Mouse (Mus musculus) heart, embryonic 15.5 days (tissue): Measurements from ENCODE around the gene Unc119b. TPM values are rescaled to one million over a fixed set of nuclear protein-coding genes. Genes with fewer than 3 reads are reported as not detected.

Experiments
- ATAC-seq: fragments of 200-750 bp; cut with Nextera tagmentation; replicated peaks from 2 replicates; pipeline ENCODE4 v1.8.0; 2017; ENCODE audit warnings: low read depth, moderate TSS enrichment; ENCODE audit not compliant: insufficient number of reproducible peaks, insufficient read depth, low FRiP score
- H3K27ac ChIP-seq: fragments of 300-500 bp; sonication (generic); 2 replicates; pipeline ENCODE4 v1.5.1; 2015; ENCODE audit warnings: mild to moderate bottlenecking, inconsistent platforms
- H3K27me3 ChIP-seq: fragments of 300-500 bp; sonication (generic); 2 replicates; pipeline ENCODE4 v1.6.1; 2015; ENCODE audit warnings: inconsistent platforms
- H3K36me3 ChIP-seq: fragments of 300-500 bp; sonication (generic); 2 replicates; pipeline ENCODE4 v1.6.1; 2015; ENCODE audit warnings: mild to moderate bottlenecking, inconsistent platforms
- H3K4me1 ChIP-seq: fragments of 300-500 bp; sonication (generic); replicated peaks from 2 replicates; pipeline ENCODE4 v1.6.1; 2015; ENCODE audit warnings: inconsistent platforms
- H3K4me2 ChIP-seq: fragments of 300-500 bp; sonication (generic); 2 replicates; pipeline ENCODE4 v1.6.1; 2015; ENCODE audit warnings: inconsistent platforms, mild to moderate bottlenecking, moderate library complexity
- H3K4me3 ChIP-seq: fragments of 300-500 bp; sonication (generic); 2 replicates; pipeline ENCODE4 v1.5.1; 2015; ENCODE audit warnings: mild to moderate bottlenecking, inconsistent platforms
- H3K9ac ChIP-seq: fragments of 300-500 bp; sonication (generic); 2 replicates; pipeline ENCODE4 v1.6.1; 2015; ENCODE audit warnings: mild to moderate bottlenecking, inconsistent platforms
- H3K9me3 ChIP-seq: fragments of 300-500 bp; sonication (generic); replicated peaks from 2 replicates; pipeline ENCODE4 v1.6.1; 2016; ENCODE audit warnings: inconsistent platforms
- WGBS: fragments of 180-500 bp; shearing (Covaris S2); methylation state at CpG from one replicate; pipeline ENCODE4 v1.1.7; 2015; ENCODE audit warnings: mixed read lengths; 5-methylcytosine and 5-hydroxymethylcytosine counted together
- polyA plus RNA-seq: library from polyadenylated mRNA; unstranded; fragments of >200 nt; fragmentation: Nextera tagmentation; extraction: Ambion mirVana; gene quantifications from 2 replicates; pipeline ENCODE4 v1.2.1, GENCODE M21; 2015

Unc119b gene
- 18.1 and 21.8 TPM in 2 replicates for polyA plus RNA-seq

GRCm38 (mm10) chr5:115134234-115135165 lies at the start of gene Unc119b:
Gene Unc119b (minus strand): TSS chr5:115134975.
- 0 out of 2 replicates have a peak, but pooled peaks cover 4% of the 10 kb centered on the region for H3K36me3 ChIP-seq
- H3K4me1 ChIP-seq: peaks cover 17% of the 10 kb centered on the region
- no peaks in the 10 kb centered on the region for H3K27me3 ChIP-seq
- peak within 1 kb of the TSS; percentile 75 for H3K9ac ChIP-seq
- H3K4me2 ChIP-seq: peak within 1 kb of the TSS; percentile 97
- under 1% methylated on average over 78 of the region's 81 CpGs for WGBS
- ATAC-seq: peak; percentile 95
- H3K4me3 ChIP-seq: peak within 1 kb of the TSS; percentile 90
- H3K27ac ChIP-seq: peak within 1 kb of the TSS; percentile 29; the same call in 1 of the 2 replicates
- H3K9me3 ChIP-seq: no peaks in the 10 kb centered on the region

DNA sequence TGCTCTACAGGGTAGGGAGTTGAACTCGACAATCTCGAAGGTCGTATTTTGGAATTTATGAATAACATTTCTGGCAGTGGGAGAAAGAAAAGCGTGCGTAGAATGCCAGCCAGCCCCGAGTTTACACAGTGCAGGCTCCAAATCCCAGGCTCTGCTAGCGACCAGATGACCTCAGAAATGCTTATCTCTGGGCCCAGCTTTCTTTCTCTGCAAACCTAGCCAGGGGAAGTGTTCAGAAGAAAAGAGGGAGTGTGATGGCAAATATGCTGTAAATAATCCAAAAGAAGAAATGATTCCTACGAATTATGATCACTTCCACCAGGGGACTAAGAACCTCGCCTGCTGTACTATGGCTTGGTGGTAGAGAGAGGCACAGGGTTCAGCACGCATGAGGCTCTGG lies 48.7 kb upstream of the Unc119b start:
- H3K4me1 ChIP-seq: peaks cover 54% of the 10 kb centered on the region
- peak overlapping the region; percentile 41 for H3K27ac ChIP-seq
- H3K27me3 ChIP-seq: peaks cover 8% of the 10 kb centered on the region; the same call in 1 of the 2 replicates
- no peak overlapping the region for H3K4me3 ChIP-seq
- H3K9me3 ChIP-seq: no peaks in the 10 kb centered on the region
- no peak overlapping the region for H3K4me2 ChIP-seq
- no peak overlapping the region for H3K9ac ChIP-seq
- WGBS: 33% methylated on average over 10 of the region's 10 CpGs
- H3K36me3 ChIP-seq: no peaks in the 10 kb centered on the region
- ATAC-seq: no peak

- H3K36me3 ChIP-seq: no peaks in the 10 kb centered on the region
- H3K9ac ChIP-seq: no peak overlapping the region
- H3K4me1 ChIP-seq: peaks cover 54% of the 10 kb centered on the region
- H3K27me3 ChIP-seq: peaks cover 6% of the 10 kb centered on the region; the same call in 1 of the 2 replicates
- no peak overlapping the region for H3K4me2 ChIP-seq
- ATAC-seq: no peak
- no peaks in the 10 kb centered on the region for H3K9me3 ChIP-seq
- no peak overlapping the region for H3K4me3 ChIP-seq
- WGBS: 63% methylated on average over 8 of the region's 8 CpGs
- H3K27ac ChIP-seq: peak overlapping the region; percentile 41
Measured at GRCm38 (mm10) chr5:115182925-115183324, 48.1 kb upstream of the Unc119b start.

DNA sequence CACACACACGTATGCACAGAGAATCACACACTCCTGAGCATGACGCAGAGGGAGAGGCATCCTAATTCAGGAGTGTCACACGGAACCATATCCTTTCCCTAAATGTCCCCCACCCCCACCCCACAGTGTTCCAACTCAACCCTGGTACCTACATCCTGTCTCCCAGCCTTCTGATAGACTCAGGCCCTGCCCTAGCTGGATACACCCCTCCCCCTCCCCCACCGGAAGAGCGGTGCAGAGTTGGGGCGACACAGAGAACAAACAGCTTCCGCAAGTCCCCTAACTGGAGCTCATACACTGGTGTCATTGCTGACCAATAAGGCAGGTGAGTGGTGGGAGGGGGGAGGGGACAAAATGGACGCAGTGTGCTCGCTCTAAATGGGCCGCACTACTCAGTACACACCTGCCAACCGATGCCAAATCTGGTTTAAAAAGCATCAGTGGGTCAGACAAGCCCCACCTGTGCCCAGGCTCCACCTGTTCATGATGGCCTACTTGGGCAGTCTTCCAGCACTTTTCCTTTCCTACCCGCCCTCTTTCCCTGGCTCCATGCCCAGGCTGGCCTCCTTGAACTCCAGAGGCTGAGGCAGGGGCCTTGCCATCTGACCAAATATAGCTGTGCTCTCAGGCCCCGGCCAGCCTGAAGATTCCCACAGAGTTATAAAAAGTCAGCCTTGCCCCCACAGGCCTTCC lies 46.6 kb upstream of the Unc119b start:
- ATAC-seq: no peak; the same call in 1 of the 2 replicates
- Histone ChIP-seq H3K9me3 (no peaks in the 10 kb centered on the region), H3K4me2 (no peak overlapping the region), H3K27me3 (peaks cover 6% of the 10 kb centered on the region; the same call in 1 of the 2 replicates), H3K9ac (no peak overlapping the region), H3K27ac (peak overlapping the region; percentile 49), H3K4me1 (peaks cover 41% of the 10 kb centered on the region), H3K4me3 (no peak overlapping the region), H3K36me3 (no peaks in the 10 kb centered on the region)
- WGBS: 59% methylated on average over 13 of the region's 13 CpGs

DNA sequence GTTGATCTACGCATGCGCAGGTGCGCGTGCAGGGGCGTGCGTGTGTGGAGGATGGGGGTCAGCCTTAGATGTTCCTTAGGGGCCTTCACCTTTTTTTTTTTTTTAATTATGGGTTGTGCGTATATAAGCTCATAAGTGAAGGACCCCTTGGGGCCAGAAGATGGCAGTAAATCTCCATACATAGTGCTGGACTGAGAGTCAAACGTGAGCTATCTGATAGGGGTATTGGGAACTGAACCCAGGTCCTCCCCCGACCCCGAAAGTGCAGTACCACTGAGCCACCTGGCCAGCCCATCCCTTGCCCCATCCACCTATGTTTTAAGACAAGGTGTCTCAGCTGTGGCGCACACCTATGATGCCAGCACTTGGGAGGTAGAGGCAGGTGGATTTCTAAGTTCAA lies 44.8 kb upstream of the Unc119b start:
- peaks cover 35% of the 10 kb centered on the region for H3K4me1 ChIP-seq
- H3K27ac ChIP-seq: no peak overlapping the region
- no peaks in the 10 kb centered on the region for H3K27me3 ChIP-seq
- no peaks in the 10 kb centered on the region for H3K36me3 ChIP-seq
- H3K9ac ChIP-seq: no peak overlapping the region
- H3K4me3 ChIP-seq: no peak overlapping the region
- no peak for ATAC-seq
- no peak overlapping the region for H3K4me2 ChIP-seq
- WGBS: 93% methylated on average over 11 of the region's 11 CpGs
- no peaks in the 10 kb centered on the region for H3K9me3 ChIP-seq

GRCm38 (mm10) chr5:115177866-115178265 lies 43.1 kb upstream of the Unc119b start:
- Histone ChIP-seq H3K36me3 (no peaks in the 10 kb centered on the region), H3K27ac (no peak overlapping the region), H3K9ac (no peak overlapping the region), H3K4me2 (no peak overlapping the region), H3K27me3 (no peaks in the 10 kb centered on the region), H3K9me3 (no peaks in the 10 kb centered on the region), H3K4me3 (no peak overlapping the region), H3K4me1 (peaks cover 21% of the 10 kb centered on the region)
- 81% methylated on average over 6 of the region's 6 CpGs for WGBS
- no peak for ATAC-seq

DNA sequence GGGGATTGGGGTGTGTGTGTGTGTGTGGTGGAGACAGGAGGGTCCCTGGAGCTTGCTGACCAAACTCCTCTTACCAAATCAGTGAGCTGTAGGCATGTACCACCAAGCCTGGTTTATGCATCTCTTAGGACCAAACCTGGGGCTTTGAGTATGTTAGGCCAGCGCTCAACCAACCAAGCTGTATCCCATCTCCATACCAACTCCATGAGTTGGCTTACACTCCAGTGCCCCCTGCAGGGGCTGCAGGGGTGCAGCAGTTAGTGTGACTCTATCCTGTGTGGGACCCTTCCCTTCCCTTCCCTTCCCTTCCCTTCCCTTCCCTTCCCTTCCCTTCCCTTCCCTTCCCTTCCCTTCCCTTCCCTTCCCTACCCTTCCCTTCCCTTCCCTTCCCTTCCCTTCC lies 39.8 kb upstream of the Unc119b start:
- Histone ChIP-seq H3K36me3 (no peaks in the 10 kb centered on the region), H3K4me2 (no peak overlapping the region), H3K4me3 (no peak overlapping the region), H3K9ac (no peak overlapping the region), H3K9me3 (no peaks in the 10 kb centered on the region), H3K4me1 (no peaks in the 10 kb centered on the region), H3K27me3 (no peaks in the 10 kb centered on the region), H3K27ac (no peak overlapping the region)
- WGBS: 91% methylated on average over 1 of the region's 1 CpGs
- ATAC-seq: no peak

DNA sequence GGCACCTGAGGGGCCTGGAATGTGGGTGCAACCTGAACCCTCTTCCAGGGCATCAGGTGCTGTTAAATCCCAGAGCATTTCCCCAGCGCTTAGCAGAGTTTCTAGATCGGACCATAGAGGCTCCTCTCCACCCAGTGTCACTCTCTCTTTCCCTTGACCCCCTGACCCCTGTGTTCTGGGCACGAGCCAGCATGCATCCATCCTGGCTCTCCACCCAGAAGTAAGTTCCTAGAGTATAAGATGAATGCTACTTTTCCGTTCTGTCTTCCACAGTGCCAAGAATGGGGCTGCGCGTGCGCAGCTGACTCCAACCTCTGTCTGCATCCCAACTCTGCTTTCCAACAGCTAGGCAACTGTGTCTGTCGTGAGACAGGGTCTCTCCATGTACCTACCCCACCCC lies 35.4 kb upstream of the Unc119b start:
- Histone ChIP-seq H3K36me3 (no peaks in the 10 kb centered on the region), H3K4me1 (peaks cover 21% of the 10 kb centered on the region), H3K27ac (no peak overlapping the region), H3K9ac (no peak overlapping the region), H3K9me3 (no peaks in the 10 kb centered on the region), H3K27me3 (no peaks in the 10 kb centered on the region), H3K4me3 (no peak overlapping the region), H3K4me2 (no peak overlapping the region)
- ATAC-seq: no peak
- WGBS: 74% methylated on average over 8 of the region's 8 CpGs

- Histone ChIP-seq H3K4me3 (no peak overlapping the region), H3K9ac (no peak overlapping the region), H3K27me3 (no peaks in the 10 kb centered on the region), H3K27ac (no peak overlapping the region), H3K9me3 (no peaks in the 10 kb centered on the region), H3K4me2 (no peak overlapping the region), H3K4me1 (peaks cover 21% of the 10 kb centered on the region), H3K36me3 (no peaks in the 10 kb centered on the region)
- WGBS: 46% methylated on average over 27 of the region's 27 CpGs
- ATAC-seq: no peak
Measured at GRCm38 (mm10) chr5:115168641-115169415, 34.1 kb upstream of the Unc119b start.

GRCm38 (mm10) chr5:115167396-115167795 lies 32.6 kb upstream of the Unc119b start:
- Histone ChIP-seq H3K4me2 (no peak overlapping the region), H3K9ac (no peak overlapping the region), H3K36me3 (no peaks in the 10 kb centered on the region), H3K9me3 (no peaks in the 10 kb centered on the region), H3K4me1 (peaks cover 21% of the 10 kb centered on the region), H3K27me3 (no peaks in the 10 kb centered on the region), H3K4me3 (no peak overlapping the region), H3K27ac (peak overlapping the region; percentile 58; the same call in 1 of the 2 replicates)
- peak; percentile 68 for ATAC-seq
- WGBS: 56% methylated on average over 6 of the region's 6 CpGs

DNA sequence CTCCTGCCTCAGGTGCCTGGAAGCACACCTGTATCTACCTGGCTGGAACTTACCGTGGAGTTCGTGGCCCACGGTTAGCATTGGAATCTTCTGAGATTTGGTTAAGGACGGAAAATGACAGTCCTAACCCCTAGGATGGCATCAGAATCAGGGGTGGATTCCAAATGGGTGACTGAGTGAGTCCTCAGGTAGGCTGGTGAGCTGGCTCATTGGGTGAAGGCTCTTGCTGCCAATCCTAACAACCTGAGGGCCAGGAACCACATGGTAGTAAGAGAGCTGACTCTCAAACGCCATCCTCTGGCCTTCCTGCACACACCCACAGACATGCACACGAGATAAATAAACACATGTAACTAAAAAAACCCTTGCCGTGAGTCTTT lies 32.0 kb upstream of the Unc119b start:
- peak overlapping the region; percentile 58; the same call in 1 of the 2 replicates for H3K27ac ChIP-seq
- WGBS: 72% methylated on average over 7 of the region's 7 CpGs

More for the DNA sequence above, 32.0 kb upstream of the Unc119b start:
- no peaks in the 10 kb centered on the region for H3K36me3 ChIP-seq
- no peak overlapping the region for H3K4me3 ChIP-seq
- H3K27me3 ChIP-seq: no peaks in the 10 kb centered on the region
- no peak overlapping the region for H3K9ac ChIP-seq
- peaks cover 21% of the 10 kb centered on the region for H3K4me1 ChIP-seq
- no peak overlapping the region for H3K4me2 ChIP-seq
- no peaks in the 10 kb centered on the region for H3K9me3 ChIP-seq
- ATAC-seq: no peak
